Mouse (Mus musculus) kidney, embryonic 16.5 days (tissue): ENCODE measurements at regions not wholly inside any gene's neighbourhood (a gene's known extent, or its start where the extent isn't known, plus 50 kb on each side); places are given as distances from the start of the nearest gene placed in this dataset.

Source experiments
- ATAC-seq: fragments of 200-750 bp; cut with Nextera tagmentation; 2 replicates; pipeline ENCODE4 v1.8.0; 2017; ENCODE audit warnings: moderate TSS enrichment; ENCODE audit not compliant: low FRiP score, low TSS enrichment
- H3K27ac ChIP-seq: fragments of 300-500 bp; sonication (generic); 2 replicates; pipeline ENCODE4 v1.5.1; 2014; ENCODE audit warnings: low read length
- H3K27me3 ChIP-seq: fragments of 300-500 bp; sonication (generic); 2 replicates; pipeline ENCODE4 v1.6.1; 2014; ENCODE audit warnings: low read length, control low read depth, mixed read lengths; ENCODE audit not compliant: insufficient read depth
- H3K36me3 ChIP-seq: fragments of 300-500 bp; sonication (generic); 2 replicates; pipeline ENCODE4 v1.6.1; 2014; ENCODE audit warnings: low read length, control low read depth, mixed read lengths; ENCODE audit not compliant: insufficient read depth
- H3K4me1 ChIP-seq: fragments of 300-500 bp; sonication (generic); 2 replicates; pipeline ENCODE4 v1.6.1; 2014; ENCODE audit warnings: low read length, control low read depth, mixed read lengths; ENCODE audit not compliant: insufficient read depth
- H3K4me2 ChIP-seq: fragments of 300-500 bp; sonication (generic); replicated peaks from 2 replicates; pipeline ENCODE4 v1.6.1; 2014; ENCODE audit warnings: low read depth, low read length
- H3K4me3 ChIP-seq: fragments of 300-500 bp; sonication (generic); 2 replicates; pipeline ENCODE4 v1.5.1; 2014; ENCODE audit warnings: mild to moderate bottlenecking, low read length
- H3K9ac ChIP-seq: fragments of 300-500 bp; sonication (generic); replicated peaks from 2 replicates; pipeline ENCODE4 v1.6.1; 2014; ENCODE audit warnings: low read length
- H3K9me3 ChIP-seq: fragments of 300-500 bp; sonication (generic); 2 replicates; pipeline ENCODE4 v1.6.1; 2016; ENCODE audit warnings: low read length, control low read depth
- WGBS: fragments of 180-500 bp; shearing (Covaris S2); extraction: QIAGEN DNeasy Blood & Tissue Kit; methylation state at CpG from one replicate; pipeline ENCODE4 v1.1.7; 2014; 5-methylcytosine and 5-hydroxymethylcytosine counted together

DNA sequence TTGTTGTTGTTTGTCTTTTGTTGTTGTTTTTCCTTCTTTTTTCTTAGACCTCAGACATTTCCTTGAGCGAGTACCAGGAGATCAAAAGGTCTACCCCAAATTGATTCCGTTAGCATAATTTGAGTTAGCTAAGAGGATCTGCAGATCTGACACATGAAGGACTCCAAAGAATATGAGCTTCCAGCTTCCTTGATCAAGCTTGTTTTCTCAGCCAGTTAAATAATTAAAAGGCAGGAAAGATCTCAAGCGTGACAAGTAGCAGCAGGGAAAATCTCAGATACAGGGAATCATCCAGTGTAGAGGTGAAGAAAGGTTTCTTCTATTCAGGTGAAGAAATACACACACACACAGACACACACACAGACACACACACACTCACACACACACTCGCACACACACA is 636.7 kb downstream of the Zfp706 start:
- ATAC-seq: no peak
- Histone ChIP-seq H3K9ac (no peak overlapping the region), H3K36me3 (no peaks in the 10 kb centered on the region), H3K4me1 (peaks cover 44% of the 10 kb centered on the region), H3K27me3 (no peaks in the 10 kb centered on the region), H3K27ac (peak overlapping the region; percentile 72; the same call in 1 of the 2 replicates), H3K4me3 (no peak overlapping the region), H3K9me3 (no peaks in the 10 kb centered on the region), H3K4me2 (no peak overlapping the region)
- 46% methylated on average over 4 of the region's 4 CpGs for WGBS

- no peak for ATAC-seq
- H3K27ac ChIP-seq: no peak overlapping the region
- H3K4me3 ChIP-seq: no peak overlapping the region
- H3K36me3 ChIP-seq: no peaks in the 10 kb centered on the region
- peaks cover 16% of the 10 kb centered on the region for H3K4me1 ChIP-seq
- no peak overlapping the region for H3K9ac ChIP-seq
- no peak overlapping the region for H3K4me2 ChIP-seq
- no peaks in the 10 kb centered on the region for H3K9me3 ChIP-seq
- no peaks in the 10 kb centered on the region for H3K27me3 ChIP-seq
Measured at GRCm38 (mm10) chr15:36367296-36367695, 640.3 kb downstream of the Zfp706 start.

DNA sequence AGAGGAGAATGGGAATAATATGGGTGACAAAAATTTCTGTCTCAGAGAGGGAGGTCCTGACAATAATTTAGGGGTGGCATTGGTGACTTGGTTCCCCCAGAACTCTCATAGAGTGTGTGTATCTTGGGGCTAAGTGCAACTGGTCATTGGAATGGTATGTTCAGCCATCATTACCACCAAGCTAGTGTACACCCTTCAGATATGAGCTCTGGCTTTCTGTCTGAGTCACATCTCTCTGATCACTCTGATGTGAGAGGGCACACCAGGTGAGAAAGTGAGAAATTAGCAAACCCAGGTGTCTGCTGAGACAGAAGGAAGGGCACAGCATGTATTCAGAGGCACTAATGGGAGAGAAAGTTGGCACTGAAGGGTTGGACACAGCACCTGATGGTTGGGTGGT is 642.8 kb downstream of the Zfp706 start:
- Histone ChIP-seq H3K9ac (no peak overlapping the region), H3K27me3 (no peaks in the 10 kb centered on the region), H3K4me1 (peaks cover 3% of the 10 kb centered on the region; the same call in 1 of the 2 replicates), H3K9me3 (no peaks in the 10 kb centered on the region), H3K4me2 (no peak overlapping the region), H3K36me3 (no peaks in the 10 kb centered on the region), H3K27ac (no peak overlapping the region), H3K4me3 (no peak overlapping the region)
- ATAC-seq: no peak

DNA sequence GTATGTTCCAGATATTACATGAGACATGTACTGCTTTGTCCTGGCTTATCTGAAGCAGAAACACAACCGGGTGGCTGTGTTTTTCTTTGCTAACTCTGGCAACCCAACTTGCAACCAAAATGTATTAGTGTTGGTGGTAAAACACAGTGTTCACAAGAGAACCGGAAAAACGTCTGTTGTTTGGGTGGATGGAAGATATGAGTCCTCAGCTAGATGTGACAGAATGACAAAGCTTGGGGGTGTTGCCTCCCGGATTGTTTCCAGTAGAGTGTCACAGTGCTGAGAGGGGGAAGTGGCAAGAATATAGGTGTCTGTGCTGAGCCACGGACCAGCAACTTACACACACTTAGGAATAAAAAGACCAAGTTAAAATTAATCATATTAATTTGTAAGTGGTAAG is 643.5 kb downstream of the Zfp706 start:
- Histone ChIP-seq H3K9ac (no peak overlapping the region), H3K4me2 (no peak overlapping the region), H3K4me1 (peaks cover 3% of the 10 kb centered on the region; the same call in 1 of the 2 replicates), H3K27me3 (no peaks in the 10 kb centered on the region), H3K9me3 (no peaks in the 10 kb centered on the region), H3K36me3 (no peaks in the 10 kb centered on the region), H3K27ac (no peak overlapping the region), H3K4me3 (no peak overlapping the region)
- no peak for ATAC-seq
- WGBS: 64% methylated on average over 5 of the region's 5 CpGs

GRCm38 (mm10) chr15:36362911-36363565 is 644.5 kb downstream of the Zfp706 start:
- 71% methylated on average over 4 of the region's 4 CpGs for WGBS
- Histone ChIP-seq H3K4me1 (peaks cover 3% of the 10 kb centered on the region; the same call in 1 of the 2 replicates), H3K36me3 (no peaks in the 10 kb centered on the region), H3K9me3 (no peaks in the 10 kb centered on the region), H3K27ac (no peak overlapping the region), H3K4me2 (no peak overlapping the region), H3K27me3 (no peaks in the 10 kb centered on the region), H3K9ac (no peak overlapping the region), H3K4me3 (no peak overlapping the region)
- no peak for ATAC-seq

- Histone ChIP-seq H3K27ac (no peak overlapping the region), H3K36me3 (no peaks in the 10 kb centered on the region), H3K9ac (no peak overlapping the region), H3K9me3 (no peaks in the 10 kb centered on the region), H3K27me3 (no peaks in the 10 kb centered on the region), H3K4me2 (no peak overlapping the region), H3K4me3 (no peak overlapping the region), H3K4me1 (peaks cover 3% of the 10 kb centered on the region; the same call in 1 of the 2 replicates)
- ATAC-seq: no peak
- WGBS: 33% methylated on average over 7 of the region's 7 CpGs
Measured at GRCm38 (mm10) chr15:36361522-36362148, 645.9 kb downstream of the Zfp706 start.

GRCm38 (mm10) chr15:36360694-36361521 is 646.7 kb downstream of the Zfp706 start:
- no peaks in the 10 kb centered on the region for H3K36me3 ChIP-seq
- WGBS: 76% methylated on average over 14 of the region's 14 CpGs
- no peak overlapping the region for H3K9ac ChIP-seq
- peaks cover 3% of the 10 kb centered on the region; the same call in 1 of the 2 replicates for H3K4me1 ChIP-seq
- H3K9me3 ChIP-seq: no peaks in the 10 kb centered on the region
- no peak overlapping the region for H3K4me2 ChIP-seq
- H3K27me3 ChIP-seq: no peaks in the 10 kb centered on the region
- ATAC-seq: no peak
- no peak overlapping the region for H3K27ac ChIP-seq
- no peak overlapping the region for H3K4me3 ChIP-seq

GRCm38 (mm10) chr15:36355851-36356250 is 651.7 kb downstream of the Zfp706 start:
- no peak overlapping the region for H3K27ac ChIP-seq
- ATAC-seq: no peak
- H3K4me3 ChIP-seq: no peak overlapping the region

DNA sequence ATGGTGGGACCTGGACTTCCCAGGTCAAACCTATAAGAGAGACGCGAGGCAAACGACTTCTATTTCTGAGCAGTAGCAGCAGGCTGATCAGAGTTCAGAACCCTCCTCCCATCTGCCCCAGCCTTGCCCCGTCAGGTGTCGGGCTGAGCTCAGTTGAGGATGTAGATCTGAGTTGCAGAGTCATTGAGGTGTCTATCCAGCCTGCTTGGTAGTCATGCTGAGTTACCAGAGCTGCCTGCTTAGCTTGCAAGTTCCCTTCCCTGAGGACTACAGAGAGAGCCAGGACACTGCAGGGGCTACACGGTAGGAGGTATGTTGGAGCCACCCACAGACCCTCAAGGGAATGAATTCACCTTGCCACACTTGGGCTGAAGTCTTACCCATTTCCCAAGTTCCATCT is 653.0 kb downstream of the Zfp706 start:
- no peaks in the 10 kb centered on the region; the same call in 1 of the 2 replicates for H3K4me1 ChIP-seq
- no peaks in the 10 kb centered on the region for H3K9me3 ChIP-seq
- no peaks in the 10 kb centered on the region for H3K36me3 ChIP-seq
- no peak overlapping the region for H3K9ac ChIP-seq
- no peaks in the 10 kb centered on the region for H3K27me3 ChIP-seq
- no peak overlapping the region for H3K4me2 ChIP-seq
- no peak overlapping the region for H3K4me3 ChIP-seq
- no peak for ATAC-seq
- WGBS: 70% methylated on average over 6 of the region's 6 CpGs
- no peak overlapping the region for H3K27ac ChIP-seq

More at GRCm38 (mm10) chr15:36355851-36356250, 651.7 kb downstream of the Zfp706 start:
- Histone ChIP-seq H3K4me2 (no peak overlapping the region), H3K9me3 (no peaks in the 10 kb centered on the region), H3K9ac (no peak overlapping the region), H3K27me3 (no peaks in the 10 kb centered on the region), H3K4me1 (no peaks in the 10 kb centered on the region; the same call in 1 of the 2 replicates), H3K36me3 (no peaks in the 10 kb centered on the region)
- WGBS: 95% methylated on average over 9 of the region's 9 CpGs
